Mouse (Mus musculus): Measurements from ENCODE around the gene Kcnj6. TPM values are rescaled to one million over a fixed set of nuclear protein-coding genes. Genes with fewer than 3 reads are reported as not detected.

Gene Kcnj6
- polyA plus RNA-seq, 1 experiment: 9.7 TPM

DNA sequence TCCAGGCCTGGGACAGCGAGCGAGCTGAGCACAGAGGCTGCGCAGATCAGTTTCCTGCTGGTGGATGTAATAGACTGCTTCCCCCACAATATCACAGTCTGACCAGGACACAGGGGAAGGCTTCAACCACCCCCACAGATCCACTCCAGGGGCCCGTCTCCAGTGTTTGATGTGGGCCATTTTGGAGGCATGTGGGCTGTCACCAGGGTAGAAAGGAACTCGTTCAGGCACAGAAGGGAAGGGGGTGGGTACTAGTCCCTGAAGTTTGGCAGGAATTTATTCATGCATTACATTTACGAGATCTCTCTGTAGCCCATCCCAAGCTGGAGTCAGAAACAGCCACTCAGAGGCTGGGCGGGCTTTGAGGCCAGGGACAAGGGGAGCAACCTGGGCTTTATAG is 115.4 kb downstream of the Kcnj6 start:
- TF ChIP-seq CTCF (IDR thresholded peaks at IDR 0.05; ENCODE audit: control insufficient read depth, insufficient read depth, insufficient replicate concordance, low read depth, low read length): no peak
- no peak for TF ChIP-seq POLR2A (IDR thresholded peaks at IDR 0.05; ENCODE audit: control insufficient read depth, low read depth, low read length)

DNA sequence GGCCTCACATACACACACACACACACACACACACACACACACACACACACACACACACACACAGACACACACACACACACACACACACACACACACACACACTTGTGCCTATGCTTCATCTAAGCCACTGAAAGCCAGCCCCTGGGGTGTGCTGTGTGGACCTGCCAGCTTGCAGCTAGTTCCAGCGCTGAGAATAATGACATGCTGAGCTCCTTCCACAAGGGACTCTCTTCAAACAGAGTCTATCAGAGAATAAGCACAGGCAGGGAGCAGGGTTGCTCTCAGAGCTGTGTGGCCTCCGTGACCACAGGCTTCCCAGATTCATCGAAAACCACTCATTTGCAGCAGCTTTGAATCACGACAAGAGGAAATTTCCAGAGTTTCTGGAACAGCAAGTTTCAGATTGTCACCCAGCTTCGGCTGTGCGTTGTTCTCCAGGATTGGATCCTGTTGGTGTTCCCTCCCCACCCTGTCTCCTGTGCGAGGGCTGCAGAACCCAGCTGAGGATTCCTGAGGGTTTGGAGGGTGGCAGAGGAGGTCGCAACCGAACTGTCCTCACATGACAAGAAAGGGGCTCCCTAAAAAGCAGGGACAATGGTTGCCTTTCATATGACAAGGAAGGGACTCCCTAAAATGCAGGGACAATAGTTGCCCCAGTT is 124.8 kb downstream of the Kcnj6 start:
- TF ChIP-seq CTCF (IDR thresholded peaks at IDR 0.05; ENCODE audit: control insufficient read depth, insufficient read depth, insufficient replicate concordance, low read depth, low read length): no peak
- no peak for TF ChIP-seq POLR2A (IDR thresholded peaks at IDR 0.05; ENCODE audit: control insufficient read depth, low read depth, low read length)
- Histone ChIP-seq H3K36me3 (ENCODE audit: control insufficient read depth, insufficient read depth, low read length) (no peaks in the 10 kb centered on the region), H3K27ac (ENCODE audit: control insufficient read depth, insufficient read depth, low read depth, low read length) (no peak overlapping the region), H3K4me3 (ENCODE audit: control insufficient read depth, low read depth, low read length) (no peak overlapping the region), H3K27me3 (ENCODE audit: control insufficient read depth, insufficient read depth, low read length) (no peaks in the 10 kb centered on the region), H3K4me1 (ENCODE audit: control insufficient read depth, insufficient read depth, low read length) (no peaks in the 10 kb centered on the region)

More for the DNA sequence above, 115.4 kb downstream of the Kcnj6 start:
- no peaks in the 10 kb centered on the region for H3K27me3 ChIP-seq (ENCODE audit: control insufficient read depth, insufficient read depth, low read length)
- H3K4me3 ChIP-seq (ENCODE audit: control insufficient read depth, low read depth, low read length): no peak overlapping the region
- no peaks in the 10 kb centered on the region for H3K36me3 ChIP-seq (ENCODE audit: control insufficient read depth, insufficient read depth, low read length)
- H3K27ac ChIP-seq (ENCODE audit: control insufficient read depth, insufficient read depth, low read depth, low read length): no peak overlapping the region
- H3K4me1 ChIP-seq (ENCODE audit: control insufficient read depth, insufficient read depth, low read length): no peaks in the 10 kb centered on the region

- TF ChIP-seq POLR2A (IDR thresholded peaks at IDR 0.05; ENCODE audit: control insufficient read depth, low read depth, low read length) (no peak), CTCF (IDR thresholded peaks at IDR 0.05; ENCODE audit: control insufficient read depth, insufficient read depth, insufficient replicate concordance, low read depth, low read length) (no peak)
- Histone ChIP-seq H3K27me3 (ENCODE audit: control insufficient read depth, insufficient read depth, low read length) (no peaks in the 10 kb centered on the region), H3K27ac (ENCODE audit: control insufficient read depth, insufficient read depth, low read depth, low read length) (no peak overlapping the region), H3K36me3 (ENCODE audit: control insufficient read depth, insufficient read depth, low read length) (no peaks in the 10 kb centered on the region), H3K4me1 (ENCODE audit: control insufficient read depth, insufficient read depth, low read length) (no peaks in the 10 kb centered on the region), H3K4me3 (ENCODE audit: control insufficient read depth, low read depth, low read length) (no peak overlapping the region)
Measured at GRCm38 (mm10) chr16:94868354-94868753, 129.1 kb downstream of the Kcnj6 start.

DNA sequence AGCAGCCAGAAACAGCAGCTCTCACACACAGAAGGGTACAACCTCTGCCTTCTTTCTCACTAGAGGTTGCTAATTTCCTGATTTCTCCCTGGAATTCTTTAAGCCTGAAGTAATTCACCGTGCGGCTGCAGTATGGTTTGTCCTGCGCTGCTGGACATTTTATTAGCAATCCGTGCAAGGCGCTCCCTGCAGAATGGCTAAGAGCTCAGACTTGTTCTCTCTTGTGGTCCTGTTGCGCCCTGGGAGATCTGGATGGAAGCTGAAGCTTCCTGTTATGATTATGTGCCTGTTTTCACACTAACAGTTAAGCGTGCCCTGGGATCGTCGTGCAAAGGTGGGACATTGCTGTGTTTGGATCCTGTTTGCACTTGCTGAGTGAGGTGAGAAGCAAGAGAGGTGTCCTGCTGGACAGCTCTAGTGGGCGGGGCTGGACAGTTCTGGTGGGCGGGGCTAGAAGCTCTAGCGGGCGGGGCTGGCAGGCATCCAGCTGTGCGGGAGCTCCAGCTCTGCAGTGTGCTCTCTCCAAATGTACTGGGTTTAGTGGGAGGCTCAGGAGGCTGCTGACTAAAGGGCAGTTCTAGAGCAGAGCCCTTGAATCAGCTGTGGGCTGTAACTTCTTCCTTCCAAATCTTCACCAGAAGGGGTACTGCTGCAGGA is 131.1 kb downstream of the Kcnj6 start:
- Histone ChIP-seq H3K4me1 (ENCODE audit: control insufficient read depth, insufficient read depth, low read length) (no peaks in the 10 kb centered on the region), H3K27ac (ENCODE audit: control insufficient read depth, insufficient read depth, low read depth, low read length) (no peak overlapping the region), H3K27me3 (ENCODE audit: control insufficient read depth, insufficient read depth, low read length) (no peaks in the 10 kb centered on the region), H3K4me3 (ENCODE audit: control insufficient read depth, low read depth, low read length) (no peak overlapping the region), H3K36me3 (ENCODE audit: control insufficient read depth, insufficient read depth, low read length) (no peaks in the 10 kb centered on the region)
- no peak for TF ChIP-seq POLR2A (IDR thresholded peaks at IDR 0.05; ENCODE audit: control insufficient read depth, low read depth, low read length)
- TF ChIP-seq CTCF (IDR thresholded peaks at IDR 0.05; ENCODE audit: control insufficient read depth, insufficient read depth, insufficient replicate concordance, low read depth, low read length): no peak

DNA sequence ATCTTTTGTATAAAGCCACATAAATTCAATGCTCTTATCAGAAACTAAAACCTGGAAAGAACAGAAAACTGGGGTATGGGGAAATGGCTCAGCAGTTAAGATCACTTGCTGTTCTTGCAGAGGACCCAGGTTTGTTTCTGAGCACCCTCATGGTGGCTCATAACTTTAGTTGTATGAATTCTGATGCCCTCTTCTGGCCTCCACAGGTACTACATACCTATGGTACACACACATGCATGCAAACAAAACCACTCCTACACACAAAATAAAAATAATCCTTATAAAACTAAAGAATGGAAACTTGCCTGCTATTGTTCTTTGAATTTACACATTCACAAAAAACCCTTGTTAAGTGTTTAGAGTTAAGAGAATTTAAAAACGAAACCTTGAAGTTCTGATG is 131.7 kb downstream of the Kcnj6 start:
- no peaks in the 10 kb centered on the region for H3K27me3 ChIP-seq (ENCODE audit: control insufficient read depth, insufficient read depth, low read length)
- H3K27ac ChIP-seq (ENCODE audit: control insufficient read depth, insufficient read depth, low read depth, low read length): no peak overlapping the region
- no peaks in the 10 kb centered on the region for H3K36me3 ChIP-seq (ENCODE audit: control insufficient read depth, insufficient read depth, low read length)
- TF ChIP-seq POLR2A (IDR thresholded peaks at IDR 0.05; ENCODE audit: control insufficient read depth, low read depth, low read length): no peak
- TF ChIP-seq CTCF (IDR thresholded peaks at IDR 0.05; ENCODE audit: control insufficient read depth, insufficient read depth, insufficient replicate concordance, low read depth, low read length): no peak
- no peak overlapping the region for H3K4me3 ChIP-seq (ENCODE audit: control insufficient read depth, low read depth, low read length)
- no peaks in the 10 kb centered on the region for H3K4me1 ChIP-seq (ENCODE audit: control insufficient read depth, insufficient read depth, low read length)

DNA sequence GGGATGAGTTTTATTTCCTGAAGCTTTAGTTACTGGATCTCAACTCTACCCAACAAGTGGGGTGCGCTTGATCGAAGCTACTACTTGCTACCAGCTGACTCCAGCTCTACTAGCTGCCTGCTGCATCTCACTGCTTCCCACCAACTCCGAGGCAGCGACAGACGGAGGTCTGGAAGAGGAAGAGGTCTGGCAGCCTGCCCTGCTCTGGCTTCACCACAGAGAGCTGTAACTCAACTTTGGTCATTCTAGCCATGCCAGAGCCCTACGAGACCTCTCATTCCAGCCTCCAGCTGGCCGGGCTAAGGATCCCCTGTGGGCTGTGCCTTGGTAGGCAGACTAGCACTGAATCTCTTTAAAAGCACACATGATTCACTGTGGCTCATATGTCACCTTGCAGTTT is 132.4 kb downstream of the Kcnj6 start:
- H3K4me3 ChIP-seq (ENCODE audit: control insufficient read depth, low read depth, low read length): no peak overlapping the region
- H3K4me1 ChIP-seq (ENCODE audit: control insufficient read depth, insufficient read depth, low read length): no peaks in the 10 kb centered on the region
- no peaks in the 10 kb centered on the region for H3K36me3 ChIP-seq (ENCODE audit: control insufficient read depth, insufficient read depth, low read length)
- no peak overlapping the region for H3K27ac ChIP-seq (ENCODE audit: control insufficient read depth, insufficient read depth, low read depth, low read length)
- H3K27me3 ChIP-seq (ENCODE audit: control insufficient read depth, insufficient read depth, low read length): no peaks in the 10 kb centered on the region
- TF ChIP-seq POLR2A (IDR thresholded peaks at IDR 0.05; ENCODE audit: control insufficient read depth, low read depth, low read length) (no peak), CTCF (IDR thresholded peaks at IDR 0.05; ENCODE audit: control insufficient read depth, insufficient read depth, insufficient replicate concordance, low read depth, low read length) (no peak)

DNA sequence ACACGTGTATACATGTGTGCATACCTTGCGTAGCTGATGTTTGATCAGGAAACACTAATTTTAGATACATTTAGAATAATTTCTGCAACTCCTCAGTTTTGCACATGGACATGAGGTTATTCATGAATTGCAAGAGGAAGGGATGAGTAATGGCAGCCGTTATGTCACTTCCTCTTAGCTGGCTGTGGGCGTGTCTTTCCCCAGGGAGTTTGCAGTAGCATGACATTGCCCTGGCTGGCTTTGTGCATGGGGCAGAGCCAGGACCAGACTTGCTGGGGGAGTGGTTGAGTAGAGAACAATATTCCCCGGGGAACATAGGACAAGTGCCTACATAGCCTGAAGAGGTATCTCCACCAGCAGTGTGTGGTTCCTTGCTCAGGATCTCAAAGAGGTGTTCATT is 134.0 kb downstream of the Kcnj6 start:
- no peak overlapping the region for H3K27ac ChIP-seq (ENCODE audit: control insufficient read depth, insufficient read depth, low read depth, low read length)
- H3K4me3 ChIP-seq (ENCODE audit: control insufficient read depth, low read depth, low read length): no peak overlapping the region
- no peak for TF ChIP-seq POLR2A (IDR thresholded peaks at IDR 0.05; ENCODE audit: control insufficient read depth, low read depth, low read length)
- no peak for TF ChIP-seq CTCF (IDR thresholded peaks at IDR 0.05; ENCODE audit: control insufficient read depth, insufficient read depth, insufficient replicate concordance, low read depth, low read length)
- no peaks in the 10 kb centered on the region for H3K36me3 ChIP-seq (ENCODE audit: control insufficient read depth, insufficient read depth, low read length)
- H3K4me1 ChIP-seq (ENCODE audit: control insufficient read depth, insufficient read depth, low read length): no peaks in the 10 kb centered on the region
- H3K27me3 ChIP-seq (ENCODE audit: control insufficient read depth, insufficient read depth, low read length): no peaks in the 10 kb centered on the region
